Mouse (Mus musculus) gastrocnemius, adult 2 months (tissue): ENCODE measurements around the gene Gm29609. TPM values are rescaled to one million over a fixed set of nuclear protein-coding genes. Genes with fewer than 3 reads are reported as not detected.
A peak's percentile ranks its signal among the peaks of the same experiment; 100 is the strongest.

Source experiments
- DNase-seq: peaks from one replicate; pipeline ENCODE4 v3.0.0; 2022
- H3K27ac ChIP-seq: fragments of 200-600 bp; 2 replicates; pipeline ENCODE4 v1.8.1; 2022; ENCODE audit warnings: mild to moderate bottlenecking
- H3K4me3 ChIP-seq: fragments of 200-600 bp; 2 replicates; pipeline ENCODE4 v1.8.1; 2022; ENCODE audit warnings: mild to moderate bottlenecking, moderate library complexity
- CTCF ChIP-seq: fragments of 200-600 bp; IDR thresholded peaks from 2 replicates; pipeline ENCODE4 v1.8.1; 2022; ENCODE audit warnings: antibody characterized with exemption, mild to moderate bottlenecking, moderate library complexity
- intact Hi-C: fragments of 180-260 bp; cut with DNase I; formaldehyde crosslinking; loops from one replicate; pipeline ENCODE4 v1.15.1; 2025
- total RNA-seq, 2 experiments: library from RNA; stranded (reverse); gene quantifications; 2 replicates each; pipeline ENCODE4 v1.2.3; 2021

Gene Gm29609
- total RNA-seq, 2 experiments from 2014 or later, result 0.53 to 0.74 TPM

GRCm38 (mm10) chr5:31203866-31204265 is 24.2 kb upstream of the Gm29609 start:
- H3K4me3 ChIP-seq, result no peak overlapping the region
- intact Hi-C loops, result loop anchor here (2.0 kb wide), 1 partner anchor 17 kb away; the partner anchor contains the start of gene Ppm1g
- no peak overlapping the region for H3K27ac ChIP-seq
- no peak for DNase-seq
- TF ChIP-seq CTCF, result no peak

- H3K27ac ChIP-seq, result peak overlapping the region; percentile 93
- DNase-seq, result no peak
- intact Hi-C loops, result loop anchor here (2.0 kb wide), 1 partner anchor 18 kb away; the partner anchor contains the start of gene Ppm1g
Measured at GRCm38 (mm10) chr5:31202933-31203332, 23.2 kb upstream of the Gm29609 start.

GRCm38 (mm10) chr5:31201742-31202590 is 22.3 kb upstream of the Gm29609 start, which contains the start of gene Zfp513:
TSS of gene Zfp513 (minus strand) at chr5:31202303.
- Histone ChIP-seq H3K27ac (peak within 1 kb of the TSS; percentile 93), H3K4me3 (peak within 1 kb of the TSS; percentile 91)
- DNase-seq, result peak; percentile 96

More at GRCm38 (mm10) chr5:31202933-31203332, 23.2 kb upstream of the Gm29609 start:
- TF ChIP-seq CTCF, result no peak
- H3K4me3 ChIP-seq, result peak overlapping the region; percentile 91

GRCm38 (mm10) chr5:31201042-31201741 is 21.5 kb upstream of the Gm29609 start:
- TF ChIP-seq CTCF, result no peak
- peak overlapping the region; percentile 91 for H3K4me3 ChIP-seq
- DNase-seq, result peak; percentile 24
- intact Hi-C loops, result no loop called here
- H3K27ac ChIP-seq, result peak overlapping the region; percentile 93

More at GRCm38 (mm10) chr5:31201742-31202590, 22.3 kb upstream of the Gm29609 start, which contains the start of gene Zfp513:
- no peak for TF ChIP-seq CTCF
- intact Hi-C loops, result loop anchor here (2.0 kb wide), 1 partner anchor 19 kb away; the partner anchor contains the start of gene Ppm1g

- peak overlapping the region; percentile 91; the same call in 1 of the 2 replicates for H3K4me3 ChIP-seq
- DNase-seq, result peak; percentile 47
- H3K27ac ChIP-seq, result no peak overlapping the region
- intact Hi-C loops, result no loop called here
- TF ChIP-seq CTCF, result no peak
Measured at GRCm38 (mm10) chr5:31200327-31200768, 20.6 kb upstream of the Gm29609 start.

GRCm38 (mm10) chr5:31199893-31200292 is 20.2 kb upstream of the Gm29609 start:
- TF ChIP-seq CTCF, result no peak
- H3K27ac ChIP-seq, result no peak overlapping the region
- DNase-seq, result peak; percentile 37
- no peak overlapping the region for H3K4me3 ChIP-seq
- intact Hi-C loops, result no loop called here

GRCm38 (mm10) chr5:31199321-31199892 is 19.7 kb upstream of the Gm29609 start:
- H3K27ac ChIP-seq, result no peak overlapping the region
- no peak for TF ChIP-seq CTCF
- no peak overlapping the region for H3K4me3 ChIP-seq
- intact Hi-C loops, result no loop called here
- DNase-seq, result no peak

- intact Hi-C loops, result no loop called here
- Histone ChIP-seq H3K27ac (no peak overlapping the region), H3K4me3 (no peak overlapping the region)
- no peak for TF ChIP-seq CTCF
- DNase-seq, result no peak
Measured at GRCm38 (mm10) chr5:31198616-31199320, 19.1 kb upstream of the Gm29609 start.

GRCm38 (mm10) chr5:31198170-31198569 is 18.5 kb upstream of the Gm29609 start:
- intact Hi-C loops, result no loop called here
- Histone ChIP-seq H3K27ac (no peak overlapping the region), H3K4me3 (no peak overlapping the region)
- DNase-seq, result peak; percentile 21
- TF ChIP-seq CTCF, result no peak

GRCm38 (mm10) chr5:31197072-31197471 is 17.4 kb upstream of the Gm29609 start:
- H3K27ac ChIP-seq, result no peak overlapping the region
- DNase-seq, result no peak
- no peak overlapping the region for H3K4me3 ChIP-seq
- intact Hi-C loops, result no loop called here
- TF ChIP-seq CTCF, result no peak

- no peak for TF ChIP-seq CTCF
- intact Hi-C loops, result no loop called here
- no peak overlapping the region for H3K4me3 ChIP-seq
- no peak overlapping the region for H3K27ac ChIP-seq
- DNase-seq, result no peak
Measured at GRCm38 (mm10) chr5:31196207-31196606, 16.5 kb upstream of the Gm29609 start.

- intact Hi-C loops, result no loop called here
- TF ChIP-seq CTCF, result no peak
- DNase-seq, result no peak
- no peak overlapping the region for H3K4me3 ChIP-seq
- no peak overlapping the region for H3K27ac ChIP-seq
Measured at GRCm38 (mm10) chr5:31195671-31196070, 16.0 kb upstream of the Gm29609 start.
